Mouse (Mus musculus): ENCODE measurements around the gene Pitx1. TPM values are rescaled to one million over a fixed set of nuclear protein-coding genes. Genes with fewer than 3 reads are reported as not detected.

The Pitx1 gene
- polyA plus RNA-seq, 1 experiment from 2014 or later: not detected

GRCm38 (mm10) chr13:55847805-55848204 is 11.8 kb upstream of the Pitx1 start:
- H3K4me2 ChIP-seq (replicated peaks; ENCODE audit: low read depth, low read length): peak overlapping the region; percentile 27
- H3K9me3 ChIP-seq (ENCODE audit: low read length): 0 out of 2 replicates have a peak, but pooled peaks cover 6% of the 10 kb centered on the region
- no peaks in the 10 kb centered on the region for H3K4me1 ChIP-seq (ENCODE audit: insufficient read depth, low read depth, low read length)
- H3K27me3 ChIP-seq (replicated peaks; ENCODE audit: insufficient read depth, low read length): 0 out of 2 replicates have a peak, but pooled peaks cover 5% of the 10 kb centered on the region
- ATAC-seq (peak; percentile 47), DNase-seq (ENCODE audit: low spot score) (peak; percentile 44)
- H3K27ac ChIP-seq (ENCODE audit: low read length): no peak overlapping the region
- TF ChIP-seq EP300 (IDR thresholded peaks at IDR 0.05) (no peak), CTCF (IDR thresholded peaks at IDR 0.05) (peak; percentile 3; the same call in 1 of the 2 replicates)
- H3K36me3 ChIP-seq (ENCODE audit: insufficient read depth, low read length): no peaks in the 10 kb centered on the region
- H3K9ac ChIP-seq (replicated peaks; ENCODE audit: low read depth): no peak overlapping the region
- H3K4me3 ChIP-seq (ENCODE audit: low read depth, low read length): no peak overlapping the region
- 6% methylated on average over 10 of the region's 10 CpGs for WGBS

- Histone ChIP-seq H3K9ac (replicated peaks; ENCODE audit: low read depth) (no peak overlapping the region), H3K27ac (ENCODE audit: low read length) (no peak overlapping the region), H3K27me3 (replicated peaks; ENCODE audit: insufficient read depth, low read length) (peaks cover 25% of the 10 kb centered on the region), H3K4me2 (replicated peaks; ENCODE audit: low read depth, low read length) (no peak overlapping the region), H3K9me3 (ENCODE audit: low read length) (0 out of 2 replicates have a peak, but pooled peaks cover 6% of the 10 kb centered on the region), H3K4me3 (ENCODE audit: low read depth, low read length) (no peak overlapping the region), H3K4me1 (ENCODE audit: insufficient read depth, low read depth, low read length) (no peaks in the 10 kb centered on the region), H3K36me3 (ENCODE audit: insufficient read depth, low read length) (no peaks in the 10 kb centered on the region)
- DNase-seq (ENCODE audit: low spot score) (no peak), ATAC-seq (no peak)
- TF ChIP-seq EP300 (IDR thresholded peaks at IDR 0.05) (no peak), CTCF (IDR thresholded peaks at IDR 0.05) (peak; percentile 53)
- 96% methylated on average over 1 of the region's 1 CpGs for WGBS
Observed at GRCm38 (mm10) chr13:55843700-55844099, 7.7 kb upstream of the Pitx1 start.

GRCm38 (mm10) chr13:55840223-55840622 is 4.2 kb upstream of the Pitx1 start:
- Histone ChIP-seq H3K9ac (replicated peaks; ENCODE audit: low read depth) (no peak overlapping the region), H3K27ac (ENCODE audit: low read length) (no peak overlapping the region), H3K4me2 (replicated peaks; ENCODE audit: low read depth, low read length) (no peak overlapping the region), H3K4me1 (ENCODE audit: insufficient read depth, low read depth, low read length) (no peaks in the 10 kb centered on the region), H3K27me3 (replicated peaks; ENCODE audit: insufficient read depth, low read length) (peaks cover 58% of the 10 kb centered on the region), H3K4me3 (ENCODE audit: low read depth, low read length) (no peak overlapping the region), H3K36me3 (ENCODE audit: insufficient read depth, low read length) (no peaks in the 10 kb centered on the region), H3K9me3 (ENCODE audit: low read length) (0 out of 2 replicates have a peak, but pooled peaks cover 6% of the 10 kb centered on the region)
- TF ChIP-seq EP300 (IDR thresholded peaks at IDR 0.05) (no peak), CTCF (IDR thresholded peaks at IDR 0.05) (no peak)
- 45% methylated on average over 14 of the region's 14 CpGs for WGBS
- ATAC-seq (no peak), DNase-seq (ENCODE audit: low spot score) (no peak)

- no peak overlapping the region for H3K4me3 ChIP-seq (ENCODE audit: low read depth, low read length)
- no peaks in the 10 kb centered on the region for H3K36me3 ChIP-seq (ENCODE audit: insufficient read depth, low read length)
- H3K27me3 ChIP-seq (replicated peaks; ENCODE audit: insufficient read depth, low read length): peaks cover 87% of the 10 kb centered on the region
- no peak overlapping the region for H3K9ac ChIP-seq (replicated peaks; ENCODE audit: low read depth)
- no peaks in the 10 kb centered on the region for H3K9me3 ChIP-seq (ENCODE audit: low read length)
- 3% methylated on average over 32 of the region's 32 CpGs for WGBS
- DNase-seq (ENCODE audit: low spot score) (no peak), ATAC-seq (no peak)
- no peak for TF ChIP-seq EP300 (IDR thresholded peaks at IDR 0.05)
- no peak for TF ChIP-seq CTCF (IDR thresholded peaks at IDR 0.05)
- no peaks in the 10 kb centered on the region for H3K4me1 ChIP-seq (ENCODE audit: insufficient read depth, low read depth, low read length)
- H3K4me2 ChIP-seq (replicated peaks; ENCODE audit: low read depth, low read length): no peak overlapping the region
- no peak overlapping the region for H3K27ac ChIP-seq (ENCODE audit: low read length)
Observed at GRCm38 (mm10) chr13:55836786-55837780, 1.1 kb upstream of the Pitx1 start.

GRCm38 (mm10) chr13:55835548-55836097 is 369 bp downstream of the Pitx1 start:
- Histone ChIP-seq H3K27ac (ENCODE audit: low read length) (no peak overlapping the region), H3K4me1 (ENCODE audit: insufficient read depth, low read depth, low read length) (no peaks in the 10 kb centered on the region; the same call in 1 of the 2 replicates), H3K9ac (replicated peaks; ENCODE audit: low read depth) (no peak overlapping the region), H3K27me3 (replicated peaks; ENCODE audit: insufficient read depth, low read length) (peaks cover 89% of the 10 kb centered on the region), H3K36me3 (ENCODE audit: insufficient read depth, low read length) (no peaks in the 10 kb centered on the region), H3K9me3 (ENCODE audit: low read length) (no peaks in the 10 kb centered on the region), H3K4me3 (ENCODE audit: low read depth, low read length) (no peak overlapping the region; the same call in 1 of the 2 replicates), H3K4me2 (replicated peaks; ENCODE audit: low read depth, low read length) (no peak overlapping the region)
- WGBS: 2% methylated on average over 31 of the region's 33 CpGs
- DNase-seq (ENCODE audit: low spot score): no peak
- ATAC-seq: no peak
- no peak for TF ChIP-seq CTCF (IDR thresholded peaks at IDR 0.05)
- no peak for TF ChIP-seq EP300 (IDR thresholded peaks at IDR 0.05)

- no peak for TF ChIP-seq EP300 (IDR thresholded peaks at IDR 0.05)
- TF ChIP-seq CTCF (IDR thresholded peaks at IDR 0.05): no peak
- Histone ChIP-seq H3K9me3 (ENCODE audit: low read length) (no peaks in the 10 kb centered on the region), H3K27ac (ENCODE audit: low read length) (no peak overlapping the region)
Observed at GRCm38 (mm10) chr13:55834667-55835066, 1.3 kb downstream of the Pitx1 start.

More at GRCm38 (mm10) chr13:55834667-55835066, 1.3 kb downstream of the Pitx1 start:
- ATAC-seq (no peak), DNase-seq (ENCODE audit: low spot score) (no peak)
- no peaks in the 10 kb centered on the region for H3K36me3 ChIP-seq (ENCODE audit: insufficient read depth, low read length)
- H3K27me3 ChIP-seq (replicated peaks; ENCODE audit: insufficient read depth, low read length): peaks cover 94% of the 10 kb centered on the region
- WGBS: 10% methylated on average over 5 of the region's 5 CpGs
- no peak overlapping the region for H3K4me2 ChIP-seq (replicated peaks; ENCODE audit: low read depth, low read length)
- H3K9ac ChIP-seq (replicated peaks; ENCODE audit: low read depth): no peak overlapping the region
- H3K4me1 ChIP-seq (ENCODE audit: insufficient read depth, low read depth, low read length): no peaks in the 10 kb centered on the region; the same call in 1 of the 2 replicates
- H3K4me3 ChIP-seq (ENCODE audit: low read depth, low read length): no peak overlapping the region
